Mouse (Mus musculus): ENCODE results near the gene Il17rc.

Il17rc gene

GRCm38 (mm10) chr6:113495071-113495675 lies 23.9 kb downstream of the Il17rc start:
- no peak for DNase-seq (ENCODE audit: low spot score in 2 of 2)

GRCm38 (mm10) chr6:113499346-113499745 lies 28.1 kb downstream of the Il17rc start:
- no peak for DNase-seq (ENCODE audit: low spot score in 2 of 2)

- peak; percentile 61 to 69 for DNase-seq (ENCODE audit: low spot score in 2 of 2)
Measured at GRCm38 (mm10) chr6:113501388-113502084, 30.3 kb downstream of the Il17rc start, which contains the start of gene Prrt3. Prrt3 (minus strand) TSS chr6:113501931.

- DNase-seq (ENCODE audit: low spot score in 2 of 2) = no peak
Measured at GRCm38 (mm10) chr6:113502801-113503200, 31.6 kb downstream of the Il17rc start.

- DNase-seq (ENCODE audit: low spot score in 2 of 2) = no peak
Measured at GRCm38 (mm10) chr6:113505689-113506088, 34.5 kb downstream of the Il17rc start.

GRCm38 (mm10) chr6:113507130-113507529 lies 35.9 kb downstream of the Il17rc start:
- no peak for DNase-seq (ENCODE audit: low spot score in 2 of 2)

- DNase-seq (ENCODE audit: low spot score in 2 of 2) = no peak
Measured at GRCm38 (mm10) chr6:113508272-113508946, 37.2 kb downstream of the Il17rc start.

GRCm38 (mm10) chr6:113508947-113509280 lies 37.7 kb downstream of the Il17rc start:
- DNase-seq (ENCODE audit: low spot score in 2 of 2) = no peak

- DNase-seq (ENCODE audit: low spot score in 2 of 2) = no peak
Measured at GRCm38 (mm10) chr6:113513944-113514343, 42.7 kb downstream of the Il17rc start.

GRCm38 (mm10) chr6:113514600-113514999 lies 43.4 kb downstream of the Il17rc start:
- DNase-seq (ENCODE audit: low spot score in 2 of 2) = no peak

- no peak for DNase-seq (ENCODE audit: low spot score in 2 of 2)
Measured at GRCm38 (mm10) chr6:113517434-113518080, 46.3 kb downstream of the Il17rc start.

- DNase-seq (ENCODE audit: low spot score in 2 of 2) = no peak
Measured at GRCm38 (mm10) chr6:113522310-113522709, 51.1 kb downstream of the Il17rc start.

GRCm38 (mm10) chr6:113523420-113523819 lies 52.2 kb downstream of the Il17rc start:
- peak in 1 of 2 experiments; percentile 18 for DNase-seq (ENCODE audit: low spot score in 2 of 2)

GRCm38 (mm10) chr6:113530932-113531839 lies 60.0 kb downstream of the Il17rc start, which contains the start of the genes Emc3 and Fancd2:
Emc3 (minus strand) TSS chr6:113531652.
Fancd2 (plus strand) TSS chr6:113531682.
- DNase-seq (ENCODE audit: low spot score in 2 of 2) = peak; percentile 89 to 91

- no peak for DNase-seq (ENCODE audit: low spot score in 2 of 2)
Measured at GRCm38 (mm10) chr6:113531840-113532404, 60.7 kb downstream of the Il17rc start.

Measured in frontal cortex, postnatal 25 days (tissue).